Mouse (Mus musculus): Measurements from ENCODE around the gene B3galt1.

B3galt1 gene

DNA sequence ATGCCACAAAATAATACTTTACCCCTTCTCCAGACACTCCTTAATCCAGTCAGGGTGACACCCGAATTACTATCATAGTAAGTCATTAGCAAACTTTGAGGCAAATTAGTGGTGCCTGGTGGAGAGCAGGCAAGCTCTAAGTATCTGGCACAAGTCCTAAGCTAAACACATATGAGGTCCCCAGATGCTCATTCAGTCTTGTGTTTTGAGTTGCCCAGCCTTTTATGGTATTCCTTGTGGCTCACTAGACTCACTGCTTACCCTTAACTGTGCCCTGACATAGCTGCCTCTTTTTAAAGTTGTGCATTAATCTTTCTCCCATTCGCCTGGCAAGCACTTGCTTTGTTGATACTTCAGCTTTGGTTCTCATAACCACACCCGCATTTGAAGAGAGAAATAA lies 382.7 kb downstream of the B3galt1 start:
- no peak for DNase-seq (ENCODE audit: low spot score)

- DNase-seq (ENCODE audit: low spot score) = no peak
Measured at GRCm38 (mm10) chr2:67956182-67956581, 390.5 kb downstream of the B3galt1 start.

DNA sequence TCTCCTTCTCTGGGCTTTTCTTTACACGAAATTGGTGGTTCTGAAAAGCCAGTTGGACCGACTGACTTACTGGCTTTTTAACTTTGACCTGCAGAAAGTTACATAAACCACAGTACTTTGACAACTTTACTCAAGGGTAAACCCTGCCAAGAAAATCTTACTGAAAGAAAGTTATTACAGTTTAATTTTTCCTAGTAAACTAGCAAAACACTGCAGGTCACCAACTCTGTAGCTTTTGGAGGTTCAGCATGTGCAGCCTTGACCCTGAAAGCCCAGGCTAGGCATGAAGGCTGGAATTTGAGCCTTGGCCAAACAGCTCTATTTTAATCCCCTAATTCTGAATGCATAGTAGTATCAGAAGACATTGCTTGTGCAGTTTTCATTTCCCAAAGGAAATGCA lies 391.9 kb downstream of the B3galt1 start:
- DNase-seq (ENCODE audit: low spot score) = no peak

DNA sequence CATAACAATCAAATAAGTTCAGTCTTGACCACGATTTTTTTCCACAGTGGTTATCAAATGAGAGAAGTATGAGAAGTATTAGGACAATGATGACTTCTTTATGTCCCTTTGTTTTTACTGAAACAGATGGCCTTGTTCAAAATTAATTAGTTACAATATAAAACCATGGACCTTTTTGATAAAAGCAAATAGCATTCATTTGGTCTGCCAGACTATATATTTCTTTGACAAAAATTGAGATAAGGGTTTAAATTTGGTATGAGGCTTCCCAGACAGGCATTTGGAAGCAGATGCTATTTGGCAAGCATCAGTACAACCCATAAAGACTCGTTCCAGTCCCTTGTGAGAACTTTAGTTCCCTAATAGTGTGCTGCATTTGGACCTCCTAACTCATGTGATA lies 395.0 kb downstream of the B3galt1 start:
- DNase-seq (ENCODE audit: low spot score) = no peak

GRCm38 (mm10) chr2:67968812-67969211 lies 403.1 kb downstream of the B3galt1 start:
- no peak for DNase-seq (ENCODE audit: low spot score)

GRCm38 (mm10) chr2:67971091-67971490 lies 405.4 kb downstream of the B3galt1 start:
- DNase-seq (ENCODE audit: low spot score) = no peak

DNA sequence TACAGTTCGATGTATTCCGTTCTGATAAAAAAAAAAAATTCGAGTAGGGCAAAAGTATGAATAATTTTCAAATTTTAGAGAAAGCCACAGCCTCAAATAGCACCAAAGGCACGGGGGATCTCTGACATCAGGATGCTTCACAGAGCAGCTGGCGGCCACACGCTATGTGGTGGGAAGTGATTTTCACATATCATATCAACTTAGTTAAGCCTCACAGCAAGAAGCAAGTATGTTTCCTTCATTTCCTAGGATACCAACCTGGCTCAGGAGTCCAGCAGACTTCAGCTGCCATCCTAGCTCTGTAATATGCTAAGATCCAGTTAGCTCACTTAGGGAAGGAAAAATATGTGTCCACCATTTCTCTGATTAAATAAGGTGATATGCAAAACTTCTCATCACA lies 405.9 kb downstream of the B3galt1 start:
- DNase-seq (ENCODE audit: low spot score) = peak; percentile 46

- no peak for DNase-seq (ENCODE audit: low spot score)
Measured at GRCm38 (mm10) chr2:67975764-67976163, 410.1 kb downstream of the B3galt1 start.

GRCm38 (mm10) chr2:67976488-67976887 lies 410.8 kb downstream of the B3galt1 start:
- no peak for DNase-seq (ENCODE audit: low spot score)

GRCm38 (mm10) chr2:67977620-67978262 lies 412.1 kb downstream of the B3galt1 start:
- no peak for DNase-seq (ENCODE audit: low spot score)

GRCm38 (mm10) chr2:67983563-67983962 lies 417.9 kb downstream of the B3galt1 start:
- no peak for DNase-seq (ENCODE audit: low spot score)

DNA sequence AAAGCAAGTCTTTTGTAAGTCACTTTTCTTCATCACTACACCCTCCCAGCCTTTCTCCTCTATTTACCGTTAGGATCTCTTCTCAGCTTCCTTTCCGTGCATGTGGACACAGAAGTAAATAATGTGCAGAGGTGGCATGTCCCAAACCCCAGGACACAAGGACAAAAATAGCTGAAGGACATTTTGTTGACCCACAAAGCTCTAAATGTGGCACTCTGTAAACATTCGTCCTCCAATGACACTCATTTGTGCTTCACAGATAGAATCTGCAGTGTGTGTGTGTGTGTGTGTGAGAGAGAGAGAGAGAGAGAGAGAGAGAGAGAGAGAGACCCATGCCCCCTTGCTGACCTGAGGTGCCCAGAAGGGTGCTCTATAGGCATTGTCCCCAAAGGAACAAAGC lies 419.5 kb downstream of the B3galt1 start:
- no peak for DNase-seq (ENCODE audit: low spot score)

DNA sequence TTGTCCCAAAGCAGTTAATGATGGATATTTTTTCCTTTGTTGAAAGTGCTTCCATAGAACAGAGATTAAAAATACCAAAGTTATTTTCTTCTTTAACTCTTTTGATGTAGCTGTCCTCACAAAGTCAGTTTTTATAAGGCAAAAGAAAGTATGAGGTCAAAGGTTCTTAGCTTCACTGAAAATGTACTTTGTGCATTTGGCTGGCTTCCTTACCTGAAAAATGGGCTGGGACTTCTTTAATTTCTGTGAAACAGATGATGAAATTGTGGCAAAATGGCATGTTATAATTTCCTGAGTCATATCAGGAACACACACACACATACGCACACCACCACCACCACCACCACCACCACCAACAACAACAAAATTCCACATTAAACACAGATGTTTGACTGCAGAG lies 427.8 kb downstream of the B3galt1 start:
- no peak for DNase-seq (ENCODE audit: low spot score)

DNA sequence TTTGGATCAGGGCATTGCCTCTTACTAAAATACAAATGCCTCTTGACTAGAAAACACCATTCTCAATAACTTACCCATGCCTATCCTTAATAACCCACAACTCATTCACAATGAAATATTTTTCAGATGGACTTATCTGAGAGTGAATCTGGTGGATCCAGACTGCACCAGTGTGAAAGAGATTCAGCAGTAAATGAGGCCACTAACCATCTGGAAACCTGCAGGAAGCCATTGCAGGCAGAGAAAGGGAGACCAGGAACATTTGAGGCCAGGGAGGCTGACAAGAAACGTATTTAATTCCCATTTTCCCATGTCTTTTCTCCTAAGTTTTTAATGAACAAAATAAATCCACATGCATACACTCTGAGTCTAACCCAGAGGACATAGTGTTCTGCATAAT lies 437.4 kb downstream of the B3galt1 start:
- no peak for DNase-seq (ENCODE audit: low spot score)

GRCm38 (mm10) chr2:68005210-68005609 lies 439.5 kb downstream of the B3galt1 start:
- DNase-seq (ENCODE audit: low spot score) = no peak

DNA sequence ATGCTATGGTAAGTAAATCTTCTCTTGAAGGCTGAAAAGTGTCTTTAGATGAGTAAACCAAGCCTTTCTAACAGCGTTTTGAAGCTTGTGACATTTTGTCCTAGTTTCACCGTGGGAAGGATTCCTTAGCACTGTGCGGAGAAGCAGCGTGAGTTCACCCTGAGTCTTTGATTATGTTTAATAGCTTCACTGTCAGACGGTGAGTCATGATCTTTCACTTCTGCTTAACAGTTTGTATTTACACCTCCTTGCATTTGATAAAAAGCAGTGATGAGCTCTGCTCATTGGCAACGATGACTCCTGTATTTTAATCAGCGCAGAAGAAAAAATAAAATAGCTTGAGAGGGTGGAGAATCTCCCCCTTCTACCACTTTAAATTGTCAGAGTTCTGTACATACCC lies 440.0 kb downstream of the B3galt1 start:
- peak; percentile 30 for DNase-seq (ENCODE audit: low spot score)

GRCm38 (mm10) chr2:68011336-68011735 lies 445.7 kb downstream of the B3galt1 start:
- no peak for DNase-seq (ENCODE audit: low spot score)

GRCm38 (mm10) chr2:68020251-68020680 lies 454.6 kb downstream of the B3galt1 start:
- peak; percentile 26 for DNase-seq (ENCODE audit: low spot score)

GRCm38 (mm10) chr2:68021541-68022152 lies 456.0 kb downstream of the B3galt1 start:
- DNase-seq (ENCODE audit: low spot score) = no peak

- DNase-seq (ENCODE audit: low spot score) = no peak
Measured at GRCm38 (mm10) chr2:68028811-68029210, 463.1 kb downstream of the B3galt1 start.

- DNase-seq (ENCODE audit: low spot score) = peak; percentile 35
Measured at GRCm38 (mm10) chr2:68034711-68035110, 469.0 kb downstream of the B3galt1 start.

GRCm38 (mm10) chr2:68040752-68041151 lies 475.1 kb downstream of the B3galt1 start:
- DNase-seq (ENCODE audit: low spot score) = no peak

DNA sequence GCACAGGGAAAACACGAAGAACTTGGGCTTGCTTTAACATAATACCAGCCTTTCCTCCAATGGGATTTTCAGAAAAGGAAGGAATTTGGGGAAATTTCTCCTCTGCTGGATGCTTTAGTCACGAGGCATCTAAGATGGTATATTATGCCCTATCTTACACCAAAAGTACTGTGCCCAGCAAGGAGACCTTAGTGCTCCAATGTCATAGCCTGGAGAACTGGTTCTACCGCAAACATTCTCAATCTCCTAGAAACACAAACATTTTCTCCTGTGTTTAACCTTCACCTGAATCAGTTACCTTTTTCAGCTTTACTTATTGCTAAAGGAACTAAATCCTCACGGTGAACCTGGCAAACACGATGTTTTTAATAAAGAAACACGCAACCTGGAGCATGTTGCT lies 486.8 kb downstream of the B3galt1 start:
- DNase-seq (ENCODE audit: low spot score) = no peak

DNA sequence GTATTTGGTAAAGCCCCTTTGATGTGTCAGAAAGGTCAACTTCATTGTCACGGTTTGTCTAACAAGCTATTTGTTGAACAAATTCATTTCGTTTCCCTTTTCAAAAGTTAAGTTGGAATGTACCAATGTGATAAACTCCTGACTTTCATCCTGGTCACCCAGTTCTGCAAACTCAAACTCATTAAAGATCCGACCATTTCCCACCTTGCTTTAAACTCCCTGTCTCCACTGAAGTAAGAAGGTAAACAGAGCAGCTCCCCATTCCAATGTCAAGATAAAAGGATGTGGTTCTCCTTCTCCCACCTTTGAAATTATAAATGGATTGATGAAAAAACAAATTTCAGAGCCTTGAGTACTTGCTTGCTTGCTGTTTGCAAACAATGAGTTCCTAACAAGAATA lies 487.6 kb downstream of the B3galt1 start:
- no peak for DNase-seq (ENCODE audit: low spot score)

Measured in left cerebral cortex, adult 11 months (tissue).